Mouse (Mus musculus) brain, embryonic 14.5 days (tissue): ENCODE data around the gene Stat5b.

Experiments used
- CTCF ChIP-seq: fragments of 200-500 bp; IDR thresholded peaks from 2 replicates; pipeline ENCODE4 v1.5.1; 2012; ENCODE audit warnings: inconsistent platforms, mild to moderate bottlenecking, moderate library complexity, borderline replicate concordance; ENCODE audit not compliant: insufficient read depth, insufficient read length; ENCODE audit errors: extremely low read depth
- POLR2A ChIP-seq: fragments of 200-500 bp; IDR thresholded peaks from 2 replicates; pipeline ENCODE4 v1.6.1; 2012; ENCODE audit warnings: mild to moderate bottlenecking, inconsistent platforms, borderline replicate concordance; ENCODE audit not compliant: poor library complexity, insufficient read depth, insufficient read length, severe bottlenecking; ENCODE audit errors: extremely low read depth

- TF ChIP-seq CTCF (no peak), POLR2A (no peak)
Observed at GRCm38 (mm10) chr11:100821605-100822220, 28.8 kb downstream of the Stat5b start.
